Mouse (Mus musculus): ENCODE results near the gene Sult5a1. TPM values are rescaled to one million over a fixed set of nuclear protein-coding genes. Genes with fewer than 3 reads are reported as not detected.
"Not testable (repeated sequence)": the region's sequence is repeated elsewhere in the genome, so short reads cannot be mapped to it uniquely, and the experiment has no call there.

Gene Sult5a1
- total RNA-seq (2021) = 8.8 and 10.1 TPM in 2 replicates
- long read RNA-seq, experiment 1, partial matches to known transcripts = 3 of 8 reads
- long read RNA-seq, experiment 1, other reads (novel, unspliced or antisense) = 2 of 8 reads
- long read RNA-seq, experiment 2, partial matches to known transcripts = 1 of 6 reads
- long read RNA-seq, experiment 2, other reads (novel, unspliced or antisense) = 2 of 6 reads

DNA sequence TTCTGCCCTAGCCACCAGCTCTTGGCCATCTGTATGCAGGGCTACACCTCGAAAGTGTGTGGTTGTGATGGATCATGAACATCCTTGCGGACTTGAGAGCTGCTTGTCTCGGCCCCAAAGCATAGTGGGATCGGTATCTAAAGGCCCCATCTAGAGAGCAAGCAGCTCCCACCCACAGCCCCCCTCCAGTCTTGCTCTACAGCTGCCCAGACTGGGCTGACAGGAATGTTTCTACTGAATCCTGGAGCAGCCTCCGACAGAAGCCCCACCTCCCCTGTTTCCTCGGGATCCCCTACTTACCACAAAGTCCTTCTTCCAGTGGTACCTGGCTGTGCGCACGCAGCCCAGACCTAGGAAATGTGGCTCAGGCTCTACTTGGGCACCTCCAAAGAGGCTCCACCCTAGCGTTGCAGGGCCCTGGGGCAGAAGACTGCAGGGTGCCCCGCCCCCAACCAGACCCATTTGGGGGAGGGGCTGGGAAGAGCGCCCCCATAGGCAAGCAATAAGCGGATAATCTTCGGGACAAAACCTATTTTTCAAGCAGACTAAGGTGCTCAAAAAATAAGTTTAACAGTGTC is at the start of gene Sult5a1:
Gene Sult5a1 (minus strand): TSS at position 428 of the 578 bp plus-strand sequence.
- no peak for DNase-seq

DNA sequence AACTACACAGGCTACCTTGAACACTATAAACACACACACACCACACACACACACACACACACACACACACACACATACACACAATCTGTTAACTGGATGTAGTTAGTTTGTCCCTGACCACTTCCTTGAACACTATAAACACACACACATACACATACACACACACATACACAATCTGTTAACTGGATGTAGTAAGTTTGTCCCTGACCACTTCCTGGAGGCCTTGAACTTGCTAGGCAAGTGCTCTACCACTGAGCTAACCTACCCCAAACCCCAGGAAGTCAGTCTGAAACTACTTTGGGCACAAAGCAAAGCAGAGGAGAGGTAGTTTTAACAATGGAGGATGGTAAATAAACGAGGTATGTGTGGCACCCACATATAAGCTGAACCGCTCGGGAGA is 45.5 kb upstream of the Sult5a1 start:
- DNase-seq = no peak

DNA sequence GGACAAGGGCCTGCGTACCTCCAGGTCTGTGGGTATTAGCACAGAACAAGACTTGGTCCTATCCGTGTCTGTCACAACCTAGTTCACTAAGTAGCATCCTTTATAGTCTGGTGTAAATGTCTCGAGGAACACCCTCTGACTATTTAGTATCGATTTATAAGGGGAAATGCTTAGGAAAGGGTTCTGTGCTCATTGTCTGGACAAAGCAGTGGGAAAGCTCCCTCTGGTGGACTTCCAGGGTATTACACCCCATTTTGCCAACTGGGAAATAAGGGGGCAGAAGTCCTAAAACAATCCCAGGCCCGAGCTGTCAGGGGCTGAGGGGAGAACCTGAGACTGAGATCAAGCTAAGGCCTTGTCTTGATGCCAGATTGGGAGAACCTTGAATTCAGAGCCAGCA is 44.2 kb upstream of the Sult5a1 start:
- DNase-seq = peak; percentile 83

DNA sequence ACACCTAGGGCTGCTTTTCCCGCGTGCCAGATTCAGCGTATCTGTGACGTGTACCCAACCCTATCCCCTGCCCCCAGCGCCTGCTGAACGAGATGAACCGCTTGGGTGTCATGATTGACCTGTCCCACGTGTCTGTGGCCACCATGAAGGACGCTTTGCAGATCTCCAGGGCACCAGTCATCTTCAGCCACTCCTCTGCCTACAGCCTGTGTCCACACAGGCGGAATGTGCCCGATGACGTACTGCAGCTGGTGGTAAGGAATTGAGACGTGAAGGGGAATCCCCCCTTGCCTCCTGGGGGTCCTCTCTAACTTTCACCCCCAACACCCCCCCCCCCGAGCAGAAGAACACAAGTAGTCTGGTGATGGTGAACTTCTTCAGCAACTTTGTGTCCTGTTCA is 41.7 kb upstream of the Sult5a1 start:
- no peak for DNase-seq

DNA sequence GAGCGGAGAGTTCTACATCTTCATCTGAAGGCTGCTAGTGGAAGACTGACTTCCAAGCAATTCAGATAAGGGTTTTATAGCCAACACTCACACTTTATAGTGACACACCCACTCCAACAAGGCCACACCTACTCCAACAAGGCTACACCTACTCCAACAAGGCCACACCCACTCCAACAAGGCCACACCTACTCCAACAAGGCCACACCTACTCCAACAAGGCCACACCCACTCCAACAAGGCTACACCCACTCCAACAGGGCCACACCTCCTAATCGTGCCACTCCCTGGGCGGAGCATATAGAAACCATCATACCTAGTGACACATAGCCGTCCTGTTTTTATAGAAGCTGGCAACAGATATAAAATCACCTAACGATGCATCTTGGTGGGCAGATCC is 38.9 kb upstream of the Sult5a1 start:
- not testable (repeated sequence) for DNase-seq

DNA sequence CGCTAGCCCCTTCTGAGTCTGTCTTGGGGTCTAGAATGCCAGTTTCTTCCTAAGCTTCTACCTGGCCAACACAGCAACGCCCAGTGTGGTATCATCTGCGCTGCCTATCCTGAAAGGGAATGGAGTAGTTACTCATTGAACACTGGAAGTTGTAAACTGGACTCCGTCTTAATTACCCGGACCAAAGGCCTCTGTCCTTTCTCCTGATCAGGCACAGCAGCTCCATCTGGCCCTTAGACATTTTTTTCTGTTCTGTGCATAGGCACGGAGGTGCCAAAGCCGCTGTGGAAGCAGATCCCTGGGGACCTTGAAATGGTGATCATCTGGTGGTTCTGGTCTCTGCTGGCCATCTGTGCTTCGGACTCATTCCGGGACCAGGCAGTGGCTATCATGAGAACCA is 35.7 kb upstream of the Sult5a1 start:
- no peak for DNase-seq

DNA sequence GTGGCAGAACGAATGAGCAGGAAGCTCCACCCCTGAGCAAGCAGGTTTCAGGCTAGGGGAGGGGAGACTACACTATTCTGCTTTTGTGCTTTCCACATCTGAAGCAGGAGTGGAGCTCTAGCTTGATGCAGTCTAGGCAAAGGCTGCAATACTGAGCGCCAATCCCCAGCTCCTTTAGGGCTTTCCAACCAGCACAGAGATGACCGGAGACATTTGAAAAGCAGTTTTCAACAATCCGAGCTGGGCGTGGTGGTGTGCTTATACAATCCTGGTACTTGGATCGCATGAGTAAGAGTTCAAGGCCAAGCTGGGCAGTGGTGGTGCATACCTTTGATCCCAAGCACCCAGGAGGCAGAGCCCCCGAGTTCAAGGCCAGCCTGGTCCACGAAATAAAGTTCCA is 33.8 kb upstream of the Sult5a1 start:
- no peak for DNase-seq

DNA sequence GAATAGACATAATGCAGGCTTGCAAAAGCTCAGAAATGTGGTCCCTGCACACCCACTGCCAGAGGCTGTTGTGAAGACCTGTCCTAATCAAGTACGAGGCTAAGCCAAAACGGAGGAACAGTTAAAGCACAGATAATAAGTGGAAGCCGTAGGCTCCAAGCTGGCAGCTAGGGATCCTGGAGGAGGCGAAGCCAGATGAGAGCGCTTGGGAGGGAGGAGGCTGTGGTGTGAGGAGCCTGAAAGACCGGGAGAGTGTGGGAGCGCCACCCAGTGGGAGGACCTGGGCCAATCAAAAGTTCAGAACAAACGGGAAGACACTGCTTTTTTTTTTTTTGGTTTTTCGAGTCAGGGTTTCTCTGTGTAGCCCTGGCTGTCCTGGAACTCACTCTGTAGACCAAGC is 32.6 kb upstream of the Sult5a1 start:
- DNase-seq = peak; percentile 89

DNA sequence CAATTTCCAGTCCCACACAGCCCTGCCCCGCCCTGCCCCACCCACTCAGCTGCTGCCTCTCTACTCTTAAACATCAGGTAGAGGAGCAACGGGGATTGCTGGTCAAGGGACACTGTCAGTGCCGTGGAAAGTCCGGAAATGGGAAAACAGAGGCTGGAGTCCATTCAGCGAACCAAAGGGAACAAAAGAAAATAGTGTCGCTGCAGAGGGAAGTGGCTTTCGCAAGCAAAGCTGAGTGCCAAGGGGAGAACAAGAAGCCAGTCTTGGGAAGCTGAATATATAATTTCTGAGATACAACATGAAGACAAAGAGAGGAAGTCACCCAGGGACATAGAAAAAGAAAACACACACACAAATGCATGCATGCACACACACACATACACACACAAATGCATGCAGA is 30.7 kb upstream of the Sult5a1 start:
- no peak for DNase-seq

DNA sequence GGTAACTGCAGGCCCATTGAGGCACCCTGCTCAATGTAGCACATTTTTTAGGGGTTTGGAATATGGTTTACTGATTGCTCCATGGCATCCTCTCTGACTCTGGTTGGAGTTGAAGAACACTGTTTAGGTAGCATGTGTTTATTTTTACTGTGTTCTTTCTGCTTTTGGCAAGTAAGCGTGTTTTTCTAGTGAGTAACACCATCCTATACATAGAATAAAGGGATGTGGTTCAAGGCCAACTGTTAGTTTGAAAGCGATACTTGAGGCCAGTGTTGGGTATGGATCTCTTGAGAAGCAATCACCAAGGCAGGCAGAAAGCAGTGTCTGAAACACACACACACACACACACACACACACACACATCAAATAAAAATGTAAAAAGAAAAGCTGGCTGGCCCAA is 29.9 kb upstream of the Sult5a1 start:
- no peak for DNase-seq

DNA sequence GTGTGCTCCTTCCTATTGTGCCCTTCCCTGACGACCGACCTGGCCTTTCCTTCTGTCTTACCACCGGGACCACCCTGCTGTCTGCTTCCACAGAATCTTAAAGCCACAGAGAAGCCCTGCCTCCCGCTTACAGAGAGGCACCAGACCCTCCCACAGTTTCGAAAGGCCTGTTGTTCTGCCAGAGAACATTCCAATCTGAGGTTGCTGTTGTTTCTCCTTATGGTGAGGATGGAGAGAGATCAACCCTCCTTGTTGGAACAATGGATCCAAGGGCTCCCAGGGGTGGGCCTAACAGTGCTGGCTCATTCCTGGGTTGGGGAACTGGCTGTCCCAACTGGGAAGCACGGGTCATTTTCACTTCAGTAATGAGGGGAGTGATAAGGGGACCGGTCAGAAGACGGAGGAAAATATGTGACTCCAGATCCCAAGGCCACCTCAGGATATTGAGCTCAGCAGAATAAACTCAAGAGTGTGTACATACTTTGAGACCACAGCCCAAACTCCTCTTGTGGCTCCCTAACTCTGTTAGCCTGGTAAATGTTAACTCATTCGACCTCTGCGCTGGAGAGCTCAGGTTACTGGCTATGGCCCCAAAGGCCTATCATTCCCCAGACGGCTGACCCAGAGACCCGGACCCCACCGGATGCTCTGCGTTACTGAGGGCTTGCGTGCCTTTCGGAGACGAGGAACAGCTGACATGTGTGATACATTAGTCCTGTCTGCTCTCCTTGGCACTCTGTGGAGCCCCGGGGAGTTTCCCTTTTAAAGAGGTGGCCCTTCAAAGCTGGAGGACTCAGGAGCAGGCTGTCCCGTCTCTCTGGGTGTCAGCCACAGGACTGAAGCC is 27.7 kb upstream of the Sult5a1 start, which contains the start of gene Dpep1:
Gene Dpep1 (plus strand): TSS at position 677 of the 844 bp plus-strand sequence.
- DNase-seq = peak; percentile 57

DNA sequence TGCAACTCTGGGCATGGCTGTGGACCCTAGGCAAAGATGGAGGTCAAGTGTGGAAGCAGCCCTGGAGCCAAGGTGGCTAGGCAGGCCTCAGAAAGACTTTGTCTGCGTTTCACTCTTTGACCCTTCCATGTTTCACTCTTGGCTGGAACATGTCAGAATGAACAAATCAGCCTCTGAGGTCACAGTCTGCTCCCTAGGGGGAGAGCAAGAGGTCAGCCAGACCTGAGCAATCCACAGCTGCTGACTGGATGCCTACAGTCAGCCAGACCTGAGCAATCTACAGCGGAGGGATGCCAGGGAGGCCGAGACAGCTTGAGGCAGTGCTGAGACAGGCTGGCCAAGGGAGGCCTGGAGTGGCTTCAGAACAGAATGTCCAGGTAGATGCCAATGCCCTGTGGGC is 23.3 kb upstream of the Sult5a1 start:
- peak; percentile 78 for DNase-seq

DNA sequence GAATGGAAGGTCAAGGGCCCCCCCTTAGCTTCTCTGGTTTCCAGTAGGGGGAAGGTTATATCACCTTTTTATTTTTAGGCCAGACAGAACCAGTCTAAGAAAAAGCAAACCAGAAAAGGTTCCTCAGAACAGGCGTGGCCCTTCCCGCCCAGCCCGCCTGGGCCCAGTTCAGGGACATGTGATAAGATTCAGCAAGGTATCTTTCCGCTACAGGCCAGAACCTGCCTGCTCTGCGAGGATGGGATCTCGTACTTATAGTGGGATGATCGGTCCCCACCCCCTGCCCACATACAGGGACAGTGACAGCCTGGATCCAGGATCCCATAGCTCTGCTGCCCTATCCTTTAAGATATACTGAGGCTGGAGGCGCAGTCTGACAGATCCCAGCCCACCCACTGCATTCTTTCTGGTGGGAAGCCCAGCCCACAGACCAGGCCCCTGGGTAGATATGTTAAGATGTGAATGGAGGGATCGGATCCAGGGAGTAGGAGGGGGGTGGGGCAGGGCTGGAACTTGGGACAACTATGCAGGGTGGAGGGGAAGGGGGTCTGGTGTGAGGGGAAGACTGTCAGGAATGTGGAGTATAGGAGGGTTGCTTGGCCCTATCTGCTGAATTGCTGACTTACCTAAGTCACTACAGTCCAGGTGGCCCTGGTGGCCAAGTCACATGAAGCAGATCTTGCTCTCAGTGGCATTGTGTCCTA is 1.9 kb downstream of the Sult5a1 start:
- DNase-seq = no peak

DNA sequence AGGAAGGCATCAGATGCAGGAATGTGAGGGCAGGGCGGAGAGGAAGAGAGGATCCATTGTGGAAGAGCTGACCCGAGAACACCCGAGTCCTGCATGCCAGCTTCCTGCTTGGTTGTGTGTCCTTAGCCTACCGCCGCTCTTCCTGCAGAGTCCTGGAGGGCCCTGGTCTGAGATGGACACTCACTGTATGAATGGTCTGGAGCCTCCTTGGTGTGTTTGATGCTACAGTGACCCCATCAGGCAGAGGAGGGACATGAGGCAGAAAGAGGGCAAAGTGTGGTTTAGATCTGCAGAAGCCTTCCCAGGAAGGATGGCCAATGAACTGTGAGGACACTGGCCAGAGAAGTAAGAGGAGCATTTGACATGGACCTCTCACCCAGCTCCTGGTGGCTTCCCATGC is 2.9 kb downstream of the Sult5a1 start:
- peak; percentile 50 for DNase-seq

DNA sequence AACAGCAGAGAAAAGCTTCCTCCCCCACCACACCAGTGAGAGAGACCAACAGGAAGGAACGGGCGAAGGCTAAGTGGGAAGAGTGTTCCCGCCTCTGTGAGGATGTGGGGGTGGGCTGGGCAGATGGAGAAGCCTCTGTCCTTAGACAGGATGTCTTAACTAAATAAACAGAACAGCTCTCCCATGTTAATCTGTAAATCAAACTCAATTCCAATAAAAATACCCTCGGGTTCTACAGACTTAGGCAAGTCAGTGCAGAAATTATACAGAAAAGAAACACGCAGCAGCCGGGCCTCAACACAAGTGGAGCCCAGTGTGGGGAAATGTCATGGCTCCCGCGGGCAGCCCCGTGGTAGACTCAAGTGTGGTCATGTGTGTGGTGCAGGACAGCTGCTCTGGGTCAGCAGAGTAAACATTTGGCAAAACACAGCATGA is 7.4 kb downstream of the Sult5a1 start:
- peak; percentile 36 for DNase-seq

DNA sequence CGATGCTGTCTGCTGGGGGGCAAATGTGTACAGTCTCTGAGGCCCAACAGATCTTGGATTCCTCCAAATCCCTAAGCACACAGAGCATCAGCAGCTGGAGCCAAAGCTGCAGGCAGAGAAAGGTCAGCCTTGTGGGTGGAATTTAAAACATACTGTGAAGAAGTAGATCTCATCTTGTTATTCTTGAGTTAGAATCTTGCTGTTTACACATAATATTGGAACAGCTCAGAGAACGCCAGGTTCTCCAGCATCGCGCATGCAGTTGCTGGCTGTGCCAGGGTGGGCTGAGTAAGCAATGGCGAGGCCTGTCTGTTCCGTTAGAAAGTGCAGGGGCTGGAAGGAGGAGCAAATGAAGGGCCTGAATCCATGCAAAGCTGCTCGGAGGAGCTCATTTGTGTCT is 11.7 kb downstream of the Sult5a1 start:
- DNase-seq = no peak

DNA sequence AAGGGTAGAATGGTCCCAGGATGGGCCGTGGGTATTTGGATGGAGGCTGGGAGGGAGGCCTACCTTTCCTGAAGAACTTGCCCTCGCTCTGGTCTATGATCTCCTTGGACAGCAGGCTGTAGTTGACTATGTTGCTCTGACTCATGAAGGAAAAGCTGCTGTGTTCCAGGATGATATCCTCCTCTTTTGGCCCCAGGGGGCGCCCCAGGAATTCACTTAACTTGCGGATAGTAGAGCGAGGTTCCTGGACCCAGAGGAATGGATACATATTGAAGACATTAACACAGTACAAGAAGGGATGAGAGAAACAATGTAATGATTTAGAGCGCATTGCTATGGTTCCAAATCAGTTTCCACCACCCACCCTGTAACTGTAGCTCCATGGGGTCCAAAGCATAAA is 12.8 kb downstream of the Sult5a1 start:
- DNase-seq = peak; percentile 79

DNA sequence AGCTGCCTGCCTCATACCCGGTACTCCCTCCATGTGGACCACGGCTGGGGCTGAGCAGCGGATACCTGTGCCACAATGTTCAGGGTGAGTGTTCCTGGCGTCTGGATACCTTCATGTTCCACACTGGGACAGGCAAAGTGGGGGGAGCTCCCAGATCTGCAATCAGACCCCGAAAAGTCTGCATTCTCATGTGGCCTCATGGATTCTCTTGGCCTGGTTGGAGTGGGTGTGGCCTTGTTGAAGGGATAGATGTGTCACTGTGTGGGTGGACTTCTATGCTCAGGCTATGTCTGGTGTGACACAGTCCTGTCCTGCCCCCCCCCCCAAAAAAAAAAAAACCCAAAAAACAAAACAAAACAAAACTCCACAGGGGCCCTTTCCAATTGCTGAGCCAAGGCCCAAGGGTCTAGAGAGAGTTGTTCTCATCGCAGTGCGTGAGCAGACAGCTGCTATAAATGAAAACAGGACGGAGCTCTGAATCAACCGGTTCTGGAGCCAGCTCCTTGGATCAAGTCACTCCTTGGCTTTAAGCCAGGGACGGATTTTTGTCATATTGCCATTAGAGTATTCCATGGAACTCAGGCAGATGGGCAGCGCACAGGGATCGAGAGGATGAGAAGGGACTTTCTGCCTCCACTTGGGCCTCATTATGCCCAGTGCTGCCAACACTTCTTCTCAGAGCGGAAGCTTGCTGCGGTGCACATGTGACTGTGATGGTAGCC is 16.2 kb downstream of the Sult5a1 start:
- peak; percentile 91 for DNase-seq

DNA sequence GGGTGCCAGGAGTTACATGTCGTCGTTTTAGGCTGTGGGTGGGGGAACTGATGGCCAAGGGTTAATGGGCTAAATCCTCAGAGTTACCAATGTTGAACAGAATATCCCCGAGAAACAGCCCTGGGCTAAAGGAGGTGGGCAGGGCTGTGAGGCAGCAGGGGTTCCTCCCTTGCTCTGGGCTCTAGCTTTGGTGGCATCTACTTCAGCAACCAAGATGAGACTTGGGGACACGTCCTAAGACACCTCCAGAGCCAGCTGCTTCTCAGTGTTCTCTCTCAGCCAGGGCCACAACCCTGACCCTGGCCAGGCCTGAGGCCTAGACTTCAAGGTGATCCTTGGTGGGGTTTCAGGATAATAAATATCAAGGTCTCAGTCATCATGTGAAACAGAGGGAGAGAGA is 19.4 kb downstream of the Sult5a1 start:
- no peak for DNase-seq

DNA sequence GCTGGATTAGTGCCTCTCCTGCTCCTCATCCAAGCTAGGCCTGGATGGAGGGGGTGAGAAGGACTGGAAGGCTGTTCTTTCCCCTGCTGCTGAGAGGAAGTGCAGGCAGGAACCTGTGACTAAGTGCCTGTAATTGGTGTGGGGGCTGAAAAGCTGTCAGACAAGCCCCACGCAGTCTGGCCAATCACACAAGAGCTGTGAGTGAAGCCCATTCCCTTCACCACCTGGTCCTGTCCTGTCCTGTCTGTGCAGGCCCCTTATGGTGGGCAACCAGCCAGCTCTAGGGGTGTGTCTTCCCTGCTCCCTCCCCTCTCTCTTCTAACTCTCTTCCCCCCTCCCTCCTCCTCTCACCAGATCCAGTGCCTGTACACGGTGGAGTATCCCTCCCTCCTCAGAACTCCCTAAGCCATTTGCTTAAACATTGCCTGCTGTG is 20.5 kb downstream of the Sult5a1 start:
- peak; percentile 76 for DNase-seq

DNA sequence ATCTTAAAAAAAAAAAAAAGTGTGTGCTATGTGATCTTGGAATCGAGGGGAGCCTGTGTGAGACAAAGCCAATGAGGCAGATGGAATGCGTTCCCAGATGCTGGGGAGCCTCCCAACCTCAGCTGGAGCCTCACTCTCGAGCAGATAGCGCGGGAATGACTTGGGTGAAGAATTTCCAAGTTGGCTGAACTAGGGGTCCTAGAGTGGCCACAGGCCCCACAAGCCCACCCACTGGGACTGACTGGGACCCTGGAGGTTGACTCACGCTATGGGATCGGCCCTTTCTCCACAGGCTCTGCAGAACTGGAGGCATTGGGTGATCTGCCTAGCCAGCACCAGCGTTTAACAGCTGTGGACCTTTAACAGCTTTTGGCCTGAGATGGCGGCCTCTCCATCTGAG is 21.8 kb downstream of the Sult5a1 start:
- DNase-seq = no peak

DNA sequence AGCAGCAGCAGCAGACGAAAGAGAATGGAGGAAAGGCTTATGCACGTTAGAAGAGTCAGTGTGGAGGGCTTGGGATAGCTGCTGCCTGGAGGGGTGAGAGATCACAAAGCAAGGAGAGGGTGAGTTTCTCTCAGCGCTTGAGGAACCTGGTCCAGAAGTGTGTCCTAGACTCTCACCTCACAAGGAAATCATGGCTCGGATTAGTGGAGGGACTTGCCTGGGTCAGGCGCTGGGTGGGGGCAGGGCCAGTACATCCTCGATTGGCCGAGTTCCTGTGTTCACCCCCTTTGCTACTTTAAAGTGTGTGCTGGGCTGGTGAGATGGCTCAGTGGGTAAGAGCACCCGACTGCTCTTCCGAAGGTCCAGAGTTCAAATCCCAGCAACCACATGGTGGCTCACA is 22.3 kb downstream of the Sult5a1 start:
- DNase-seq = no peak
